Mouse (Mus musculus): ENCODE results near the gene Cyp2s1.
"Not testable (repeated sequence)": the region's sequence is repeated elsewhere in the genome, so short reads cannot be mapped to it uniquely, and the experiment has no call there.

Cyp2s1 gene

GRCm38 (mm10) chr7:25805631-25806343 is 10.9 kb downstream of the Cyp2s1 start:
- DNase-seq = peak; percentile 54 to 81

- DNase-seq = no peak
Observed at GRCm38 (mm10) chr7:25804792-25805191, 11.9 kb downstream of the Cyp2s1 start.

GRCm38 (mm10) chr7:25803460-25803859 is 13.3 kb downstream of the Cyp2s1 start:
- no peak for DNase-seq

GRCm38 (mm10) chr7:25802241-25803125 is 14.2 kb downstream of the Cyp2s1 start:
- peak; percentile 71 to 76 for DNase-seq

- no peak for DNase-seq
Observed at GRCm38 (mm10) chr7:25801031-25801430, 15.7 kb downstream of the Cyp2s1 start.

GRCm38 (mm10) chr7:25799369-25799768 is 17.3 kb downstream of the Cyp2s1 start:
- DNase-seq = no peak

- DNase-seq = no peak
Observed at GRCm38 (mm10) chr7:25798540-25798939, 18.2 kb downstream of the Cyp2s1 start.

GRCm38 (mm10) chr7:25794775-25795174 is 21.9 kb downstream of the Cyp2s1 start:
- no peak for DNase-seq

GRCm38 (mm10) chr7:25793679-25794078 is 23.0 kb downstream of the Cyp2s1 start:
- DNase-seq = peak; percentile 45 to 54

GRCm38 (mm10) chr7:25792966-25793365 is 23.7 kb downstream of the Cyp2s1 start:
- DNase-seq = not testable (repeated sequence)

GRCm38 (mm10) chr7:25790615-25791014 is 26.1 kb downstream of the Cyp2s1 start:
- DNase-seq = peak; percentile 42 to 56

GRCm38 (mm10) chr7:25789129-25789440 is 27.6 kb downstream of the Cyp2s1 start:
- DNase-seq = no peak

GRCm38 (mm10) chr7:25788220-25789128 is 28.2 kb downstream of the Cyp2s1 start, which contains the start of gene Axl:
TSS of gene Axl (minus strand) at chr7:25788705.
- peak; percentile 69 to 71 for DNase-seq

- no peak for DNase-seq
Observed at GRCm38 (mm10) chr7:25787456-25788219, 29.1 kb downstream of the Cyp2s1 start.

GRCm38 (mm10) chr7:25786974-25787373 is 29.7 kb downstream of the Cyp2s1 start:
- no peak for DNase-seq

- DNase-seq = no peak
Observed at GRCm38 (mm10) chr7:25785752-25786151, 31.0 kb downstream of the Cyp2s1 start.

GRCm38 (mm10) chr7:25784808-25785207 is 31.9 kb downstream of the Cyp2s1 start:
- no peak for DNase-seq

GRCm38 (mm10) chr7:25783746-25784145 is 33.0 kb downstream of the Cyp2s1 start:
- no peak for DNase-seq

GRCm38 (mm10) chr7:25782744-25783143 is 34.0 kb downstream of the Cyp2s1 start:
- DNase-seq = no peak

GRCm38 (mm10) chr7:25781937-25782610 is 34.6 kb downstream of the Cyp2s1 start:
- peak in 1 of 2 experiments; percentile 42 for DNase-seq

- DNase-seq = peak in 1 of 2 experiments; percentile 38
Observed at GRCm38 (mm10) chr7:25781321-25781936, 35.3 kb downstream of the Cyp2s1 start.

Measured in lung, adult 18-20 months (tissue).